Mouse (Mus musculus): ENCODE results near the gene Stag1. TPM values are rescaled to one million over a fixed set of nuclear protein-coding genes. Genes with fewer than 3 reads are reported as not detected.

Gene Stag1
- total RNA-seq, 2 experiments from 2014 or later, result 33.5 to 39.1 TPM

DNA sequence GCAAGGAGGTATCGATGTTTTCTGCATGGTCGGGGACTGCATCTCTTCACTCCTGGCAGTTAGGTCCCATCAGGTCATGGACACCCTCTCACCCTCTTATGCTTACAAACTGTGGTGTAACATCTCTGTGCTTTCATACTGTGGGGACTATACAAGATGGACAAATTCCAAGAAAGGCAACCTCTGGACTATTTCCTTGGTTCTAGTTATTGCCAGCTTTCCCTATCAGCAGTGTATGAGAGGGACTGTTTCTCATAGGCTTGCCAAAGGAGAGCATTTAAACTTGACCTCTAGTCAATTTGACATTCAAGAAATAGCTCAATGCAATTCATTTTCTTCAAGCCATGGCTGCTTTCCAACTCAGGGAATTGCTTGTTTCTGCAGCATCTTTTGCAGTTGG is 393.7 kb downstream of the Stag1 start:
- DNase-seq (ENCODE audit: extremely low spot score in 1 of 2, low spot score in 2 of 2), result no peak
- intact Hi-C loops (cut with DNase I), result no loop called here

GRCm38 (mm10) chr9:100992191-100992590 is 394.6 kb downstream of the Stag1 start:
- intact Hi-C loops (cut with DNase I), result no loop called here

GRCm38 (mm10) chr9:100993937-100994336 is 396.3 kb downstream of the Stag1 start:
- intact Hi-C loops (cut with DNase I), result no loop called here
- DNase-seq (ENCODE audit: extremely low spot score in 1 of 2, low spot score in 2 of 2), result no peak

More at GRCm38 (mm10) chr9:100992191-100992590, 394.6 kb downstream of the Stag1 start:
- DNase-seq (ENCODE audit: extremely low spot score in 1 of 2, low spot score in 2 of 2), result no peak

DNA sequence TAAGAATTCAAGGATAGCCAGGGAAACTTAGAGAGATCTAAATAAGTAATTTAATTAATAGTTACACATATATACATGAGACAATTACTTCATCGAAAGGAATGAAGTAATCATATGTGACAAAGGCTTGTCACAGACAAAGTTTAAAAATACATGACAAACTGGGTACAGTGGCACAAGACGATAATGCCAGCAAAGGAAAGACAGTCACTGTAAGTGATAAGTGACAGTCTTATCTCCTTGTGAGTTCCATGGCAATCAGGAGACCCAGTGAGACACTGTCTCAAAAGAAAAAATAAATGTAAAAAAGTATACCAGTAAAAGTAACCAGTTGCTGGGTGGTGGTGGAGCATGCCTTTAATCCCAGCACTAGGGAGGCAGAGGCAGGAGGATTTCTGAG is 399.5 kb downstream of the Stag1 start:
- DNase-seq (ENCODE audit: extremely low spot score in 1 of 2, low spot score in 2 of 2), result no peak
- intact Hi-C loops (cut with DNase I), result no loop called here

DNA sequence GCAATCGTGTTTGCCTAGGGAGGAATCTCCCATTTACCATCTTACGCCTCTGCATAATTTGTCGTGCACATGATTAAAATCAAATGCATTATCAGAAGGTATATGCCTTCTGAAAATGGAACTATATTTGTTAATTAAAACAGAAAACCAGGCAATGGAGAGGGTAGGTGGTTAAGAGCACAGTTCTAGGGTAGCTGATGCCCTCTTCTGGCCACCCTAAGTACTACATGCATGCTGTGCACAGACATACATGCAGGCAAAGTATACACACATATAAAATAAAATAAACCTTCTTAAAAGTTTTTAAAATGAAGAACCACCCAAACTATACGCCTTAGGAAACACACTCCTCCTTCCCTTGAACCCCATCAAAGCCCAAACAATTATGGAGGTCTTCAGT is 404.5 kb downstream of the Stag1 start:
- intact Hi-C loops (cut with DNase I), result loop anchor here (10.0 kb wide), 1 partner anchor 153 kb away; no protein-coding TSS in a partner anchor
- no peak for DNase-seq (ENCODE audit: extremely low spot score in 1 of 2, low spot score in 2 of 2)

GRCm38 (mm10) chr9:101002841-101003240 is 405.2 kb downstream of the Stag1 start:
- DNase-seq (ENCODE audit: extremely low spot score in 1 of 2, low spot score in 2 of 2), result no peak
- intact Hi-C loops (cut with DNase I), result loop anchor here (10.0 kb wide), 1 partner anchor 152 kb away; no protein-coding TSS in a partner anchor

DNA sequence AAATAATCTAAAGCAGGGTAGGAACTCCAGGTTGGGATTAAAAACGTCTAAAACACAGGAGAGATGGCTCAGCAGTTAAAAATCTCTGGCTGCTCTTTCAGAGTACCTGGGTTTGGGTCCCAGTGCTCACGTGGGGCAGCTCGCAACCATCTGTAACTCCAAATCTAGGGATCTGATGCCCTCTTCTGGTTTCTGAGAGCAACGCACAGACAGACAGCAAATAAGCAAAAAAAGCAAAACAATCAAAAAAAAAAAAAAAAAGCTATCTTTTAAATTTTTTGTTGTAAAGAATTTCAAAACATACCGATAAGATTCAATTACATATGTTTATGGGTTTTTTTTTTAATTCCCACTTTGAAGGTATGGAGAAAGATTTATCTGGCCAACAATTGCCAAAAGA is 405.7 kb downstream of the Stag1 start:
- intact Hi-C loops (cut with DNase I), result loop anchor here (10.0 kb wide), 1 partner anchor 151 kb away; no protein-coding TSS in a partner anchor

DNA sequence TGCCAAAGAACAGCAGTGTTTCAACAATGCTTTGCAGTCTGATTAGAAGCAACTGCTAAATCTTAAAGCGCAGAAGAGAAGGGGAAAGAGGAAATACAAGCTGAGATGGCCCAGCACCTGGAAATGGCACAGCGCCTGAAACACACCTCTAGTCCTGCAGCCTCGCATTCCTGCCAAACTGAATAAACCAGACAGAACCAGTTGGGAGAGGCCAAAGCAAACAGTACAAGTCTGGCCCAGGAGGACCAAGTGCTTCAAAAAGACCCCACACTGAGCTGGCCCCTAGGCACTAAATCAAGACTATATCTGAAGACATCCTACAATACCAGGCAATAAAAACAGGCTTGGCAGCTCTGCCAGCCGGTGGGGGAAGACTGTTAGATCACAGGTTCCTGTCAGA is 408.3 kb downstream of the Stag1 start:
- intact Hi-C loops (cut with DNase I), result loop anchor here (10.0 kb wide), 1 partner anchor 149 kb away; no protein-coding TSS in a partner anchor
- no peak for DNase-seq (ENCODE audit: extremely low spot score in 1 of 2, low spot score in 2 of 2)

More for the DNA sequence above, 405.7 kb downstream of the Stag1 start:
- no peak for DNase-seq (ENCODE audit: extremely low spot score in 1 of 2, low spot score in 2 of 2)

Other genes starting within 250 kb of the Stag1 start
- gene Il20rb, start 111.0 kb upstream of the Stag1 start, total RNA-seq (2021), result 1 to 10 TPM in 1 of 2 experiments, under 1 TPM in 1; 0.77 to 1.5 TPM
- 10 to 100 TPM; 27.5 to 27.8 TPM for gene Nck1, start 51.7 kb upstream of the Stag1 start, total RNA-seq (2021)
- 10 to 100 TPM; 11.7 to 13.2 TPM for gene Slc35g2, start 26.7 kb upstream of the Stag1 start, total RNA-seq (2021)

All from left cerebral cortex, postnatal 10 days (tissue).